Mouse (Mus musculus): ENCODE data around the gene Zcwpw1. TPM values are rescaled to one million over a fixed set of nuclear protein-coding genes. Genes with fewer than 3 reads are reported as not detected.

The Zcwpw1 gene
- polyA plus RNA-seq, 1 experiment: 15.3 TPM

DNA sequence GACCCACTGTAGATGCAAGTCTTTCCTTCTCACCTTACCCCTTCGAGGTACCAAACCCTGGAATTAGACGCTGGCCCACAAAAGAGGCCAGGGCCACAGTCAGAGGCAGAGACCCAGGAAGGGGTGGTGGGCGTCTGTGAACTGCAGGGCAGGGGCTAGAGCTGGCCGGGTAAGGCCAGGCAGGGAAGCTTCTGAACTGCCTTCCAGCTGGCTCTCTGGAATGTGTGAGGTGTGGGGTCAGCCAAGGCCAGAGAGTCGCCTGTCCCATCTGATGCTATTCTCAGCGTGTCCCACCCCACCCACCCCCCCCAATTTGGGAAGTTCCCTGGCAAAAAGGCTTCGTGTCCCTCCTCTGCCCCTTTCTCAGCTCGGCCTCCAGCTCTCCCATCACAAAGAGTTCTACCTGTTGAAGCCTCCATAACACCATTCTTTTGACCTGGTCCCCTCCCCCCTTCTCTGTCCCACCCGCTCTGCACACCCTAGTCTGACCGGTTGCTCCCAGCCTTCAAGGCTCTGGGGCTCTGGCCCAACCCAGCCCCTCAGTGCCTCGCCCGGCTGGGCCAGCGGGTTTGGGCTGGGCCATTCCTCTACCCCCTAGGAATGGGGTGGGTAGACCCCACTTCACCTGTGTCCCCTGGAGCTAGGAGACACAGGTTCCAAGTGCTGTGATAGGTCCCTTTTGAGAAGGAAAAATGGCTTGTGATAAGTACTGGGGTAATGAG, 34.3 kb upstream of the Zcwpw1 start:
- no peak for DNase-seq (ENCODE audit: extremely low spot score in 1 of 2, low spot score in 1 of 2)

- no peak for DNase-seq (ENCODE audit: extremely low spot score in 1 of 2, low spot score in 1 of 2)
Observed at GRCm38 (mm10) chr5:137755425-137755824, 32.2 kb upstream of the Zcwpw1 start.

- DNase-seq (ENCODE audit: extremely low spot score in 1 of 2, low spot score in 1 of 2): no peak
Observed at GRCm38 (mm10) chr5:137756106-137756505, 31.5 kb upstream of the Zcwpw1 start.

DNA sequence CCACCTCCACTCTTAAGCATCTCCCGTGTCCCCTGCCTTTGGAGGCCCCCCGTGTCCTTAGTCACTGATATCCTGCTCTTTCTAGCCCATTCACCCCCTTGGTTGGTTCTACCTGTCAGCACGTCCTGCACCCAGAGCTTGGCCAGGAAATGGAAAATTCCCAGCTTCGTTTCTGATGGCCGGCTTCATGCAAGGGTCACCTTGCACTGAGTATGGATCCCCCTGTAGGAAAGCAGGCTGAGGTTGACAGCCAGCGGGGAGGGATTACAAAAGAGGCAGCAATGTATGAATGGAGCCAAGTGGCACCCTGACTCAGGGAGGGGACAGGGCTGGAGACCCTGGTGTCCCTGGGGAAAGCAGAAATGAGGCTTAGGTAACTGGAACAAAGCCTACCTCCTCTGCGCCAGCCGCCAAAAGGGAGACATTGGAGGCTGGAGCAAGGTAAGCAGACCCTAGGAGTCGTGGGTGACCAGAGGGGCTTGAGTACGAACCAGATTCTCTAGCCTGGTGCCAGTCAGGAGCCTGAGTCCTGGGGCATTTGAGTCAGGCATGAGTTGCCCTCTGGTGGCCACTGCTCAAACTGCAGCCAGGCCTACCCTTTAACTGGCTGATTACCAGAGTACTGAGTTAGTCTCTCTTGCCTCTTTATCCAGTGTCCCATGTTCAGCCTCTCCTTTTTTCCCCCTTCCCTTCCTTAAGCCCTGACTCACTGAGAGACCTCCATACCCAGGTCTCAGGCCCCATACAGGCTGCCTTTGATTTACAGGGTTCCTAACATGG, 30.5 kb upstream of the Zcwpw1 start:
- DNase-seq (ENCODE audit: extremely low spot score in 1 of 2, low spot score in 1 of 2): peak; percentile 79 to 94

DNA sequence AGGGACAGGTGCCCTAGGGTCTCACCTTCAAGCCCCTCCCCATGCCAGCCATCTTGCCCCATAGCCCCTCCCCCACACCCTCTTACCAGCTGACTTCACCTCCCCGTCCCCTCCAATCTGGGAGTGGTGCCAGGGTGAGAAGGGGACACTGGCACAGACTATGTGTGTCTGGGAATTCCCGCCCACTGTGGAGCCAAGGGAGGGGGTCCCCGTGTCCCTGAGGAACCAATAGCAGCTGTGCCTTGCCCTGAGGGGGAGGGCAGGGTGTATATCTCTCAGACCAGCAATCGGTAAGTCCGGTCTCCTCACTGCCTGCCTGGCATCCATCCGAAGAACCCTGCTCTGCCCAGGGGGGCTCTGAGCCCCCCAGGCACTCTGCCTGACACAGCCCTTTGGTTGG, 29.7 kb upstream of the Zcwpw1 start:
- peak; percentile 79 to 82 for DNase-seq (ENCODE audit: extremely low spot score in 1 of 2, low spot score in 1 of 2)

- no peak for DNase-seq (ENCODE audit: extremely low spot score in 1 of 2, low spot score in 1 of 2)
Observed at GRCm38 (mm10) chr5:137758921-137759534, 28.6 kb upstream of the Zcwpw1 start.

DNA sequence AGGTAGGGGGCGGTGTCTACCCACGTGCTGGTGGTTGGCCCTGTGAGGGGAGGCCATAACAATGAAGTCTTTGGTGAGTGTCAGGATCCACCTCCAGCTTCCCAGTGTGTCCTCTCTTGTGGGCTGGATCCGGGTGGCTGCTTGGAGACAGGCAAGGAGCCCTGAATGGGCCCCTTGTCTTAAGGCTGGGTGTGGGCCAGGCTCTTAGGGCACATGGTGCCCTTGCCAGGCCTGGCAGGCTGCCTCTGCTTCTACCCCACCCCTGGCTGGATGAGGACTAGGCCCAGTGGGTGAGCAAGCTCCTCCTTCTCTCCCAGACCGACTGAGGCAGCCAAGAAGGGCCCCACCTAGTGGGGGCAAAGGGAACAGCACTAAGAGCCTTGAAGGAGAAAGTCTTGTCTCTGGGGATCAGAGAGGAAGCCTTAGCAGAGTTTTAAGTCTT, 27.6 kb upstream of the Zcwpw1 start:
- peak; percentile 86 to 89 for DNase-seq (ENCODE audit: extremely low spot score in 1 of 2, low spot score in 1 of 2)

- no peak for DNase-seq (ENCODE audit: extremely low spot score in 1 of 2, low spot score in 1 of 2)
Observed at GRCm38 (mm10) chr5:137764609-137765340, 22.8 kb upstream of the Zcwpw1 start.

DNA sequence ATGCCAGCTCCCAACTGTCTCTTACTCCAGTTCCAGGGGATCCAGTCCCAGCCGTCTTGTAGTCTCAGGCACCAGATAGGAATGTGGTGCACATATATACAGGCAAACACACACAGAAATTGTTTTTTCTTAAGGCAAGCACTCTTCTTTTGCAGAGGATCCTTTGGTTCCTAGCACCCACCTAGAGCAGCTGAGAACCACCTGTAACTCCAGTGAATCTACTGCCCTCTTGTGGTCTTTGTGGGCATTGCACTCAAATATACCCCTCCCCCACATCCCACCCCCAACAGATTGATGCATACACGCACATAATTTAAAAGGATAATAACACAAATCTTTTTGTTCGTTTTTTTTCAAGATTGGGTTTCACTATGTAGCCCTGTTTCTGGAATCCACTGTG, 21.3 kb upstream of the Zcwpw1 start:
- DNase-seq (ENCODE audit: extremely low spot score in 1 of 2, low spot score in 1 of 2): no peak

- no peak for DNase-seq (ENCODE audit: extremely low spot score in 1 of 2, low spot score in 1 of 2)
Observed at GRCm38 (mm10) chr5:137768475-137768874, 19.1 kb upstream of the Zcwpw1 start.

GRCm38 (mm10) chr5:137770709-137771108, 16.9 kb upstream of the Zcwpw1 start:
- peak in 1 of 2 experiments; percentile 45 for DNase-seq (ENCODE audit: extremely low spot score in 1 of 2, low spot score in 1 of 2)

- no peak for DNase-seq (ENCODE audit: extremely low spot score in 1 of 2, low spot score in 1 of 2)
Observed at GRCm38 (mm10) chr5:137772755-137773154, 14.8 kb upstream of the Zcwpw1 start.

DNA sequence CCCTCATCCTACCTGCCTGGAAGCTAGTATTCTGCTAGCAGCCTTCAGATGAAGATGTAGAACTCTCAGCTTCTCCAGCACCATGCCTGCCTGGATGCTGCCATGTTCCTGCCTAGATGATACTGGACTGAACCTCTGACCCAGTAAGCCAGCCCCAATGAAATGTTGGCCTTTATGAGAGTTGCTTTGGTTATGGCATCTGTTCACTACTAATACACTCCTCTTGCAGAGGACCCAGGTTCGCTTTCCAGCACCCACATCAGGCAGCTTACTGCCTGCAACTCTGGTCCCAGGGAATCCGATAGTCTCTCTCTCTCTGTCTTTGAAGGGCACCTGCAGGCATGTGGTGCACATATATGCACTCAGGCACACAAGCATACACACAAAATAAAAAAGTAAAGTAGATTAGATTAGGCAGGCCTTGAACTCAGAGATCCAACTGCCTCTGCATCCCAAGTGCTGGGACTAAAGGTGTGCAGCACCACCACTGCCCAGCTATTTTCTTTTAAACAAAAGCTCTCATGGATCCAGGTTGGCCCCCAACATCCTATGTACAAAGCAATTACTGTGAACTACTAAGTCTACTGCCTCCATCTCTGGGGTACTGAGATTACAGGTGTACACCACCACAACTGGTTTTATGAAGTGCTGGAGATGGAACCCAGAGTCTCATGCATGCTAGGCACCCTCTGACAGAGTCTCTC, 11.9 kb upstream of the Zcwpw1 start:
- no peak for DNase-seq (ENCODE audit: extremely low spot score in 1 of 2, low spot score in 1 of 2)

- DNase-seq (ENCODE audit: extremely low spot score in 1 of 2, low spot score in 1 of 2): no peak
Observed at GRCm38 (mm10) chr5:137776408-137776918, 11.1 kb upstream of the Zcwpw1 start.

- DNase-seq (ENCODE audit: extremely low spot score in 1 of 2, low spot score in 1 of 2): no peak
Observed at GRCm38 (mm10) chr5:137777267-137777845, 10.2 kb upstream of the Zcwpw1 start.

DNA sequence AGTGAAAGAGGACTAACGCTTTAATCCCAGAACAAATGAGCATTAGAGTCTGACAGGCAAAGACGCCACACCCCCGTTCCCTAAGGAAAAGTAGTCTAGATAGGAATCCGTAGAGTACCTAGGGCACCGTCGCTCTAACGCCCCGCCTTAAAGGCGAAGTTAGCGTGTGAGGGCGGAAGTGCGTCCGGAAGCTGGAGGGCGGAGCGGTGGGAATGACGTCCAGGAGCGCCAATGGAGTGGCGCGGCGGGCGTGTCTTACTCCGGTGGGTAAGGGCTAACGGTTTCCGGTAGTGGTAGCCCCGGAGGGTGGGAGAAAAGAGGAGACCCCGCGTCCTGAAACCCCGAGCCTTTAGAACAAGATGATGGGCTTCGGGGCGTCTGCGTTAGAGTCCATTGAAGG, 9.0 kb upstream of the Zcwpw1 start, which contains the start of gene Ppp1r35:
Gene Ppp1r35, plus strand, starts transcription at position 215 of the 400 bp plus-strand sequence.
- peak; percentile 93 to 99 for DNase-seq (ENCODE audit: extremely low spot score in 1 of 2, low spot score in 1 of 2)

- no peak for DNase-seq (ENCODE audit: extremely low spot score in 1 of 2, low spot score in 1 of 2)
Observed at GRCm38 (mm10) chr5:137779053-137779933, 8.3 kb upstream of the Zcwpw1 start.

DNA sequence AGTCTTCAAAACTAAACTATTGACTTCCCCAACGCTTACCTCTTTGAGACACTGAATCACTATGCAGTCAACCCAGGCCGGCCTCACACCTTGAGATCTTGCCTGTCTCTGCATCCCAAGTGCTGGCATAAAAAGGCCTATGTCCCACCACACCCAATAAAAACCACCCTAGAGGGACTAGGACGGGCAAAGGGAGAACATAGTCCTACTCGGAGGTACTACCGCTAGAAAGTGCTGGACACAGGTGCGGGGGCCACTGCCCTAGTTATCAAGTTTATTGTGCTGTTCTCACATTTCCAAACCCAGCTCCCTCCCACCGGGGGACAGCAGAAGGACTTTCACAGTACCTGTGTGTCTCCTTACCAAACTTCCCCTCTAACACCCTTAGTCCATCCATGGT, 5.9 kb upstream of the Zcwpw1 start:
- DNase-seq (ENCODE audit: extremely low spot score in 1 of 2, low spot score in 1 of 2): no peak

All from frontal cortex, adult 2 months (tissue).